Comparison of ENCODE assay signal across 11 mouse cellular contexts in the genomic region with DNA sequence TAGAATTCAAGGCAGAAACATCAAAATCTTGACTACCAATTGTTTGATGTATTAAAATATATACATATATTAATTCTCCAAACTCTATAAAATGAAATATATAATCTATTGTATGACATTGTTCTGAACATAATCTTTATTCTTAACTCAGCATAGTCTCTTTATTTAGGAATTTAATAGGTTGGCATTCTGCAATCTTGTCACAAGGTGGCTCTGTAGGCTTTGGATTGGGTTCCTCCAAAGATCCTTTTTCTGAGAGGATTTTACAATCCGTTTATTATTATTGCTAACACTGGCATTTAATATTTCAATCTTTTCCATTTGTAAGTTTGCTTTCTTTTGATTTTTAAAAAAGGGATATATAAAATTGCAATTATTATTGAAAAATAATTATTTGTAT.
DNase-seq lines count a peak whose midpoint lies in the region; ATAC-seq and TF ChIP-seq lines count a peak whose summit lies in the region.
"Had no signal": no experiment of that assay in that cellular context is flagged by ENCODE, and none has a peak within 500 bp of the region (broad histone marks: within the 10 kb centered on the region; RNA-seq: fewer than 3 reads in every experiment).

No protein-coding gene starts in this region.

- no peak overlapping the region for H3K4me3 ChIP-seq in gastrocnemius, adult 2 months
- no peak overlapping the region for H3K4me3 ChIP-seq in lung, postnatal 0 days (ENCODE audit: low read depth, low read length)
- H3K4me3 ChIP-seq in lung, adult 2 months (replicated peaks; ENCODE audit: extremely low read depth, low read depth, low read length), result no peak overlapping the region
- no peak overlapping the region for H3K4me3 ChIP-seq in stomach, postnatal 0 days (ENCODE audit: low read depth, low read length)
- H3K4me3 ChIP-seq: heart, embryonic 13.5 days; midbrain, embryonic 12.5 days had no signal

- no peak overlapping the region for H3K4me2 ChIP-seq in lung, postnatal 0 days (replicated peaks; ENCODE audit: low read depth, low read length)
- no peak overlapping the region for H3K4me2 ChIP-seq in stomach, postnatal 0 days (replicated peaks; ENCODE audit: low read depth)
- H3K4me2 ChIP-seq: heart, embryonic 13.5 days; midbrain, embryonic 12.5 days had no signal

- no peak for DNase-seq in gastrocnemius, adult 2 months
- DNase-seq in gastrocnemius, postnatal 10 days, result no peak
- DNase-seq in lung, postnatal 0 days (ENCODE audit: low spot score), result peak; percentile 65
- no peak for DNase-seq in lung, adult 2 months
- DNase-seq in brain, adult 2 months (ENCODE audit: low read depth, low spot score), result peak; percentile 53
- DNase-seq in stomach, postnatal 0 days (ENCODE audit: low spot score), result no peak
- no peak for DNase-seq in urinary bladder, postnatal 4 days (ENCODE audit: low spot score in 2 of 2)
- no peak for DNase-seq in adrenal gland, adult (ENCODE audit: inconsistent age in 2 of 2, low spot score in 1 of 2)

- no peak overlapping the region for H3K9ac ChIP-seq in lung, postnatal 0 days (replicated peaks; ENCODE audit: low read depth)
- no peak overlapping the region for H3K9ac ChIP-seq in stomach, postnatal 0 days (ENCODE audit: low read length)
- H3K9ac ChIP-seq: heart, embryonic 13.5 days; midbrain, embryonic 12.5 days had no signal

- 7% methylated on average over 1 of the region's 1 CpGs for WGBS in lung, postnatal 0 days
- WGBS in lung, adult 2 months, result 7% methylated on average over 1 of the region's 1 CpGs
- 5% methylated on average over 1 of the region's 1 CpGs for WGBS in stomach, postnatal 0 days

- no peak overlapping the region for H3K27ac ChIP-seq in gastrocnemius, adult 2 months
- H3K27ac ChIP-seq in lung, postnatal 0 days (ENCODE audit: low read length), result no peak overlapping the region
- no peak overlapping the region for H3K27ac ChIP-seq in stomach, postnatal 0 days (replicated peaks)
- H3K27ac ChIP-seq: heart, embryonic 13.5 days; midbrain, embryonic 12.5 days had no signal

- no peaks in the 10 kb centered on the region for H3K9me3 ChIP-seq in lung, postnatal 0 days (ENCODE audit: low read length)
- no peaks in the 10 kb centered on the region for H3K9me3 ChIP-seq in stomach, postnatal 0 days (ENCODE audit: control insufficient read depth, low read length)
- H3K9me3 ChIP-seq: G1E; heart, embryonic 13.5 days; midbrain, embryonic 12.5 days had no signal

- H3K36me3 ChIP-seq in lung, postnatal 0 days (ENCODE audit: insufficient read depth, low read length), result no peaks in the 10 kb centered on the region
- no peaks in the 10 kb centered on the region for H3K36me3 ChIP-seq in stomach, postnatal 0 days (ENCODE audit: control insufficient read depth, insufficient read depth, low read length)

- TF ChIP-seq POLR2A in lung, adult 2 months (IDR thresholded peaks at IDR 0.05; ENCODE audit: borderline replicate concordance, extremely low read depth, low read depth, low read length), result no peak

- no peak for TF ChIP-seq EP300 in lung, postnatal 0 days (IDR thresholded peaks at IDR 0.05)
- TF ChIP-seq EP300 in stomach, postnatal 0 days (optimal IDR thresholded peaks at IDR 0.05), result no peak

- TF ChIP-seq CTCF in gastrocnemius, adult 2 months (IDR thresholded peaks at IDR 0.05), result peak; percentile 65
- peak; percentile 69 for TF ChIP-seq CTCF in lung, postnatal 0 days (IDR thresholded peaks at IDR 0.05)
- TF ChIP-seq CTCF in lung, adult 2 months (IDR thresholded peaks at IDR 0.05; ENCODE audit: insufficient read depth, low read length), result no peak
- TF ChIP-seq CTCF in stomach, postnatal 0 days (IDR thresholded peaks at IDR 0.05; ENCODE audit: low read depth), result peak; percentile 79

- no peaks in the 10 kb centered on the region for H3K4me1 ChIP-seq in lung, postnatal 0 days (ENCODE audit: insufficient read depth, low read depth, low read length)
- H3K4me1 ChIP-seq in lung, adult 2 months (ENCODE audit: control insufficient read depth, insufficient read depth, low read length), result no peaks in the 10 kb centered on the region
- no peaks in the 10 kb centered on the region for H3K4me1 ChIP-seq in stomach, postnatal 0 days (replicated peaks; ENCODE audit: control insufficient read depth, insufficient read depth)
- H3K4me1 ChIP-seq: heart, embryonic 13.5 days; midbrain, embryonic 12.5 days had no signal

- H3K27me3 ChIP-seq in lung, postnatal 0 days (replicated peaks; ENCODE audit: insufficient read depth, low read length), result no peaks in the 10 kb centered on the region
- H3K27me3 ChIP-seq in stomach, postnatal 0 days (ENCODE audit: control insufficient read depth, insufficient read depth, low read length), result no peaks in the 10 kb centered on the region
- H3K27me3 ChIP-seq: heart, embryonic 13.5 days; midbrain, embryonic 12.5 days had no signal

- ATAC-seq in lung, postnatal 0 days, result no peak
- no peak for ATAC-seq in stomach, postnatal 0 days (ENCODE audit: low FRiP score, low TSS enrichment)

- intact Hi-C loops in gastrocnemius, adult 2 months (cut with DNase I), result no loop called here

Comparison
In these comparisons a context has a peak if more than half of its experiments do, and no peak if none do; other contexts are left out.
1. DNase-seq: peak in lung, postnatal 0 days (single experiment) and brain, adult 2 months (single experiment); none in gastrocnemius, adult 2 months (single experiment), gastrocnemius, postnatal 10 days (single experiment), lung, adult 2 months (single experiment), stomach, postnatal 0 days (single experiment), urinary bladder, postnatal 4 days (0 of 2) and adrenal gland, adult (0 of 2).